Mouse (Mus musculus): ENCODE measurements around the gene Dnmt3l. TPM values are rescaled to one million over a fixed set of nuclear protein-coding genes. Genes with fewer than 3 reads are reported as not detected.
A peak's percentile ranks its signal among the peaks of the same experiment; 100 is the strongest.
"Not testable (repeated sequence)": the region's sequence is repeated elsewhere in the genome, so short reads cannot be mapped to it uniquely, and the experiment has no call there.

Dnmt3l gene
- polyA plus RNA-seq, 1 experiment from 2014 or later, result 0.14 TPM

DNA sequence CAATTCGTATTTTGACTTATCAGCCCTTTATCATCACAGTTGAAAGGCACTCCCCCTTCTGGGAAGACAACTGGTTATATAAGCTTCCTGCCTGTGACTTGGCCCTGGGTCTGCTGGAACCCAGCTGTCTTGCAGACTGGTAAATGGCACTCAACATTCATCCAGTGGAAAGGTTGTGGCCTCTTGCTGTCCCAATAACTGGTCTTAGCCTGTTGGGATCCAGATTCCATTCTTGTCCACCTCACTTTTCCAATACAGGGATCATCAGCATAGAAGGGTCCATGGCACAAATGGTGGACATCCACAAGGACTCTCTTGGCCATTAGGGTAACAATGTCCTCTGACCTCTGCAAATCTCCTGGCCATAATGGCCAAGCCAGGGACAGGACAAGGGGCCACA, 42.3 kb downstream of the Dnmt3l start:
- no peaks in the 10 kb centered on the region; the same call in 1 of the 2 replicates for H3K36me3 ChIP-seq (ENCODE audit: inconsistent target)
- 56% methylated on average over 1 of the region's 1 CpGs for WGBS (ENCODE audit: missing documents)
- no peak overlapping the region for H3K27ac ChIP-seq
- no peaks in the 10 kb centered on the region for H3K79me2 ChIP-seq (ENCODE audit: inconsistent target)
- no peak overlapping the region for H3K4me3 ChIP-seq (ENCODE audit: inconsistent target)

DNA sequence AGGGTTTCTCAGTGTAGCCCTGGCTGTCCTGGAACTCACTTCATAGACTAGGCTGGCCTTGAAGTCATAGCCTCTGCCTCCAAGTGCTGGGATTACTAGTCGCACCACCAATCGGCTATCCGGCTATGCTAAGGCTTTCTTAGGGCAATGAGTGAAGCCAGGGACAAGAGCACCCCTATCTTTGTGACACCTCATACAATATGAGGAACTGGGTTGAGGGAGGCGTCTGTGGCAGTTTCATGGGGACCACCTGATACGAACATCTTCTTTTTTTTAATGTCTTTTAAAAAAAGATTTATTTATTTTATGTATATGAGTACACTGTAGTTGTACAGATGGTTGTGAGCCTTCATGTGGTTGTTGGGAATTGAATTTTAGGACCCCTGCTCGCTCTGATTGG, 44.0 kb downstream of the Dnmt3l start:
- Histone ChIP-seq H3K27ac (no peak overlapping the region), H3K36me3 (ENCODE audit: inconsistent target) (no peaks in the 10 kb centered on the region), H3K4me3 (ENCODE audit: inconsistent target) (no peak overlapping the region), H3K79me2 (ENCODE audit: inconsistent target) (no peaks in the 10 kb centered on the region)
- WGBS (ENCODE audit: missing documents), result 80% methylated on average over 6 of the region's 6 CpGs

GRCm38 (mm10) chr10:78086444-78087061, 44.8 kb downstream of the Dnmt3l start:
- Histone ChIP-seq H3K27ac (peak overlapping the region; percentile 65), H3K4me3 (ENCODE audit: inconsistent target) (no peak overlapping the region), H3K36me3 (ENCODE audit: inconsistent target) (no peaks in the 10 kb centered on the region), H3K79me2 (ENCODE audit: inconsistent target) (no peaks in the 10 kb centered on the region)
- 6% methylated on average over 10 of the region's 10 CpGs for WGBS (ENCODE audit: missing documents)

- peak overlapping the region; percentile 65 for H3K27ac ChIP-seq
- 2% methylated on average over 5 of the region's 6 CpGs for WGBS (ENCODE audit: missing documents)
- H3K36me3 ChIP-seq (ENCODE audit: inconsistent target), result no peaks in the 10 kb centered on the region
- H3K4me3 ChIP-seq (ENCODE audit: inconsistent target), result no peak overlapping the region
- no peaks in the 10 kb centered on the region for H3K79me2 ChIP-seq (ENCODE audit: inconsistent target)
These were observed 45.4 kb downstream of the Dnmt3l start for GRCm38 (mm10) chr10:78087101-78087511.

DNA sequence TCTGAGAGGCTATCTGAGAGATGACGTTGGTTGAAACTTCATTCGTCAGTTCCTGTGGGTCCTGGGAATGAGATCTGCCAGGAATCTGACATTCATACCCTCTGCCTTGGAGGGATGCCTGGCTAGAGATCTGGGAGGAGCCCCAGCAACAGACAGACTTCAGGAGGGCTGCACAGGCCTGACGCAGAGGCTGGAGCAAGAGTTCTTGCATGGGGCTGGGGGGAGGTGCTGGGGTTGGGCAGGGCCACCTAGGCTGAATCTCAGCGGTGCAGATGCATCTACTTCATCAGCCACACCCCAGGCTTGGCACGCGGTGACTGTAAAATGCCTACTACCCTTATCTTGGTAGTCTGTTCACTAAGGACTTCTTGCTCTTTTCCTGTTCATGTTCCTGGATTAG, 48.5 kb downstream of the Dnmt3l start:
- H3K36me3 ChIP-seq (ENCODE audit: inconsistent target), result no peaks in the 10 kb centered on the region
- H3K4me3 ChIP-seq (ENCODE audit: inconsistent target), result no peak overlapping the region
- no peaks in the 10 kb centered on the region for H3K79me2 ChIP-seq (ENCODE audit: inconsistent target)
- WGBS (ENCODE audit: missing documents), result 28% methylated on average over 6 of the region's 6 CpGs
- no peak overlapping the region for H3K27ac ChIP-seq

DNA sequence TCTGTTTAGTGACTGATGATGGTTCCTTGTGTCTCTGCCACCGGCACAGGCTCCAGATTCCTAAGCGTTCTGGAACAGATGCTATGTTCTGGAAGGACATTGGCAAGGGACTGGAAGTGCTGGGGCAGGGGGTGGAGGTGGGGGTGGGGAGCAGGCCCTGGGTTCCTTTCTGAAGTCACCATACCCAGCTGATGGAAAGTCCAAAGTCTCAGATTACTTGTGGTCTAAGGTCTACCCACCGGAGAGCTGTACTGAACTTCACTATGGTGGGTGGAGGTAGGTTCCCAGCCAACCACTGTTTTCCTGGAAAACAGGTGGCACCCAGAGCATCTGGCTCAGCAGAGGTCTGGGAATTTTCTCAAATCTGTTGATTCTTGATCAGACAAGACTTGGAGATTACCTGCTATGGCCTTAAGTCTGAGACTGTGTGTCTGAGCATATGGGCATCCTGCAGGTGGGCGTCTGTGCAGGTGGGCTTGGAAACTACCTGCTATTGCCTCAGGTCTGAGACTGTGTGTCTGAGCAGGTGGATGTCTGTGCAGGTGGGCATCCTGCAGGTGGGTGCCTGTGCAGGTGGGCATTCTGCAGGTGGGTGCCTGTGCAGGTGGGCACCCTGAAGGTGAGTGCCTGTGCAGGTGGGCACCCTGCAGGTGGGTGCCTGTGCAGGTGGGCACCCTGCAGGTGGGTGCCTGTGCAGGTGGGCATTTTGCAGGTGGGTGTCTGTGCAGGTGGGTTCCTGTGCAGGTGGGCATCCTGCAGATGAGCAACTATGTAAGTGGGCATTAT, 49.2 kb downstream of the Dnmt3l start:
- no peak overlapping the region for H3K4me3 ChIP-seq (ENCODE audit: inconsistent target)
- 88% methylated on average over 4 of the region's 4 CpGs for WGBS (ENCODE audit: missing documents)
- H3K79me2 ChIP-seq (ENCODE audit: inconsistent target), result no peaks in the 10 kb centered on the region
- H3K27ac ChIP-seq, result no peak overlapping the region
- H3K36me3 ChIP-seq (ENCODE audit: inconsistent target), result no peaks in the 10 kb centered on the region

GRCm38 (mm10) chr10:78091865-78092724, 50.3 kb downstream of the Dnmt3l start:
- Histone ChIP-seq H3K36me3 (ENCODE audit: inconsistent target) (no peaks in the 10 kb centered on the region), H3K27ac (no peak overlapping the region), H3K79me2 (ENCODE audit: inconsistent target) (no peaks in the 10 kb centered on the region), H3K4me3 (ENCODE audit: inconsistent target) (no peak overlapping the region)
- WGBS (ENCODE audit: missing documents), result 95% methylated on average over 23 of the region's 23 CpGs

DNA sequence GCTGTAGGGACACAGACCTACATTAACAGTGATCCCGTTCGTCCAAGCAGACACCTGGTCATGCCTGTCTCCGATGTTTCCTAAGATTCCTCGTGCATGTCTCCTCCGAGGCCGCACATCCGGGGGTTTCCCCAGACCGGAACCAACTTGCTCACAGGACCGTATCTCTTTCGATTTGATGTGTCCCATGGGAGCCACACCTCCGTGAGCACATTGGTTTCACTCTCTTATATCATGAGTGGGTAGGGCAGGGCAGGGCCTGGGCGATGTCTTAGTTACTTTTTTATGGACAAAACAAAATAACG, 50.9 kb downstream of the Dnmt3l start:
- no peak overlapping the region for H3K27ac ChIP-seq

GRCm38 (mm10) chr10:78095221-78095620, 53.5 kb downstream of the Dnmt3l start:
- H3K27ac ChIP-seq, result peak overlapping the region; percentile 31
- H3K4me3 ChIP-seq (ENCODE audit: inconsistent target), result no peak overlapping the region
- no peaks in the 10 kb centered on the region for H3K36me3 ChIP-seq (ENCODE audit: inconsistent target)
- no peaks in the 10 kb centered on the region for H3K79me2 ChIP-seq (ENCODE audit: inconsistent target)

More for the DNA sequence above, 50.9 kb downstream of the Dnmt3l start:
- 96% methylated on average over 13 of the region's 13 CpGs for WGBS (ENCODE audit: missing documents)
- Histone ChIP-seq H3K36me3 (ENCODE audit: inconsistent target) (no peaks in the 10 kb centered on the region), H3K4me3 (ENCODE audit: inconsistent target) (no peak overlapping the region), H3K79me2 (ENCODE audit: inconsistent target) (no peaks in the 10 kb centered on the region)

- 73% methylated on average over 5 of the region's 5 CpGs for WGBS (ENCODE audit: missing documents)
- Histone ChIP-seq H3K36me3 (ENCODE audit: inconsistent target) (no peaks in the 10 kb centered on the region), H3K79me2 (ENCODE audit: inconsistent target) (no peaks in the 10 kb centered on the region), H3K27ac (peak overlapping the region; percentile 31), H3K4me3 (ENCODE audit: inconsistent target) (no peak overlapping the region)
These were observed 54.5 kb downstream of the Dnmt3l start for GRCm38 (mm10) chr10:78095954-78096931.

- not testable (repeated sequence) for H3K79me2 ChIP-seq (ENCODE audit: inconsistent target); H3K27ac ChIP-seq; H3K36me3 ChIP-seq (ENCODE audit: inconsistent target); H3K4me3 ChIP-seq (ENCODE audit: inconsistent target)
These were observed 58.1 kb downstream of the Dnmt3l start for GRCm38 (mm10) chr10:78099860-78100259.

GRCm38 (mm10) chr10:78100989-78101780, 59.4 kb downstream of the Dnmt3l start:
- H3K4me3 ChIP-seq (ENCODE audit: inconsistent target), result no peak overlapping the region
- no peak overlapping the region for H3K27ac ChIP-seq
- 72% methylated on average over 14 of the region's 16 CpGs for WGBS (ENCODE audit: missing documents)
- peaks cover 4% of the 10 kb centered on the region; the same call in 1 of the 2 replicates for H3K79me2 ChIP-seq (ENCODE audit: inconsistent target)
- H3K36me3 ChIP-seq (ENCODE audit: inconsistent target), result no peaks in the 10 kb centered on the region

Data from macrophage (primary cell).